Mouse (Mus musculus) myocyte (in vitro differentiated cells): ENCODE data around the gene Hmgcl.

ENCODE experiments used
- CEBPB ChIP-seq: IDR thresholded peaks from 2 replicates; pipeline ENCODE4 v1.6.1; 2011; ENCODE audit warnings: mild to moderate bottlenecking, moderate library complexity; ENCODE audit not compliant: poor library complexity, insufficient read depth, severe bottlenecking
- MAX ChIP-seq: IDR thresholded peaks from one replicate; pipeline ENCODE4 v1.6.1; 2011; ENCODE audit warnings: low read depth, mild to moderate bottlenecking, control low read depth
- MYOD1 ChIP-seq, 3 experiments: IDR thresholded peaks; one replicate each; pipeline ENCODE4 v1.6.1; 2011; ENCODE audit warnings: control low read depth in 2 of 3, low read depth in 2 of 3, mild to moderate bottlenecking in 2 of 3, moderate library complexity in 1 of 3; ENCODE audit not compliant: insufficient read length in 2 of 3, control insufficient read depth in 1 of 3
- POLR2A ChIP-seq: IDR thresholded peaks from one replicate; pipeline ENCODE4 v1.6.1; 2011; ENCODE audit warnings: low read depth, mild to moderate bottlenecking, control low read depth, moderate library complexity; ENCODE audit not compliant: insufficient read length
- POLR2AphosphoS2 ChIP-seq: IDR thresholded peaks from one replicate; pipeline ENCODE4 v1.6.1; 2011; ENCODE audit warnings: low read depth, control low read depth; ENCODE audit not compliant: insufficient read length

DNA sequence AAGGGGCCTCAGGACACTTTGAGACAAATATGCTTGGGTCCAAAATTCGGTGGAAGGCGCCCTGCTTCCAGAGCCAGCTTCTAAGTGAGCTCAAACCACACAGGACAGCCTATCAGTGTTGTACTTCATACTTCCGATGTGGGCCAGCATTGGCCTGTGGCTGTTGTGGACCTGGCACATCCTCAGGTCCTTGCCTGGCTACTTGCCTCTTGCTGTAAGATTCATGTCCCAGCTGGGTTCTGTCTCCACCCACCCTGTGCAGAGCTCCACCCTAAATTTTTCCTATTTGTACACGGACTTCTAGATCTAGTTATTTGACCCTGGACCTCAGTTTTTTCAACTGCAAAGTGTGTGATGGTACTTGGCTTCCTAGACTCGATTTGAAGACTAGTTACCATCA, 10.7 kb upstream of the Hmgcl start:
- TF ChIP-seq CEBPB = no peak
- no peak for TF ChIP-seq POLR2AphosphoS2
- no peak for TF ChIP-seq MAX
- TF ChIP-seq MYOD1 (IDR thresholded peaks at IDR 0.05; ENCODE audit: control insufficient read depth in 1 of 3, insufficient read length in 2 of 3, low read depth in 2 of 3) = no peak
- TF ChIP-seq POLR2A = no peak
